Mouse (Mus musculus): ENCODE data around the gene Mdfic.
"Not testable (repeated sequence)": the region's sequence is repeated elsewhere in the genome, so short reads cannot be mapped to it uniquely, and the experiment has no call there.

GRCm38 (mm10) chr6:15722631-15723030 lies 2.2 kb downstream of the Mdfic start:
- TF ChIP-seq CTCF (IDR thresholded peaks at IDR 0.05; ENCODE audit: insufficient read depth, low read length); POLR2A (IDR thresholded peaks at IDR 0.05; ENCODE audit: borderline replicate concordance, extremely low read depth, low read depth, low read length): not testable (repeated sequence)

Data from lung, adult 2 months (tissue).